Mouse (Mus musculus) heart, postnatal 0 days (tissue): ENCODE results near the gene Fat1. TPM values are rescaled to one million over a fixed set of nuclear protein-coding genes. Genes with fewer than 3 reads are reported as not detected.
"Not testable (repeated sequence)": the region's sequence is repeated elsewhere in the genome, so short reads cannot be mapped to it uniquely, and the experiment has no call there.

Experiments
- ATAC-seq: fragments of 200-750 bp; cut with Nextera tagmentation; 2 replicates; pipeline ENCODE4 v1.8.0; 2017; ENCODE audit warnings: low read depth, moderate number of reproducible peaks, moderate library complexity; ENCODE audit not compliant: insufficient read depth
- DNase-seq: peaks from one replicate; pipeline ENCODE4 v3.0.0-alpha.2; 2016; ENCODE audit warnings: low spot score
- H3K27ac ChIP-seq: fragments of 300-500 bp; sonication (generic); 2 replicates; pipeline ENCODE4 v1.5.1; 2014; ENCODE audit warnings: low read depth, mild to moderate bottlenecking
- H3K27me3 ChIP-seq: fragments of 300-500 bp; sonication (generic); 2 replicates; pipeline ENCODE4 v1.6.1; 2014; ENCODE audit warnings: low read length, mixed read lengths; ENCODE audit not compliant: control insufficient read depth, insufficient read depth
- H3K36me3 ChIP-seq: fragments of 300-500 bp; sonication (generic); replicated peaks from 2 replicates; pipeline ENCODE4 v1.6.1; 2014; ENCODE audit warnings: low read length, mixed read lengths; ENCODE audit not compliant: control insufficient read depth, insufficient read depth
- H3K4me1 ChIP-seq: fragments of 300-500 bp; sonication (generic); 2 replicates; pipeline ENCODE4 v1.6.1; 2014; ENCODE audit warnings: antibody characterized with exemption; ENCODE audit not compliant: control insufficient read depth, insufficient read depth
- H3K4me2 ChIP-seq: fragments of 300-500 bp; sonication (generic); 2 replicates; pipeline ENCODE4 v1.6.1; 2014; ENCODE audit warnings: low read depth, mild to moderate bottlenecking, low read length, moderate library complexity
- H3K4me3 ChIP-seq: fragments of 300-500 bp; sonication (generic); 2 replicates; pipeline ENCODE4 v1.5.1; 2014; ENCODE audit warnings: low read depth, low read length
- H3K9ac ChIP-seq: fragments of 300-500 bp; sonication (generic); replicated peaks from 2 replicates; pipeline ENCODE4 v1.6.1; 2014; ENCODE audit warnings: low read depth, low read length, mixed read lengths
- H3K9me3 ChIP-seq: fragments of 300-500 bp; sonication (generic); replicated peaks from 2 replicates; pipeline ENCODE4 v1.6.1; 2016; ENCODE audit warnings: low read length; ENCODE audit not compliant: control insufficient read depth
- CTCF ChIP-seq: IDR thresholded peaks from 2 replicates; pipeline ENCODE4 v1.5.1; 2016; ENCODE audit warnings: antibody characterized with exemption, control low read depth, low read depth
- EP300 ChIP-seq: IDR thresholded peaks from 2 replicates; pipeline ENCODE4 v1.6.1; 2016; ENCODE audit warnings: antibody characterized with exemption, low read depth
- WGBS: fragments of 180-500 bp; shearing (Covaris S2); extraction: QIAGEN DNeasy Blood & Tissue Kit; methylation state at CpG from one replicate; pipeline ENCODE4 v1.1.7; 2014; 5-methylcytosine and 5-hydroxymethylcytosine counted together
- polyA plus RNA-seq: library from polyadenylated mRNA; unstranded; fragments of >200 nt; fragmentation: Nextera tagmentation; extraction: Ambion mirVana; gene quantifications from 2 replicates; pipeline ENCODE4 v1.2.1, GENCODE M21; 2015
- total RNA-seq: library from RNA; depleted of rRNA; stranded (reverse); fragments of >200 nt; gene quantifications from 2 replicates; pipeline ENCODE4 v1.2.3, GENCODE M21; 2014; ENCODE audit warnings: low replicate concordance

Gene Fat1
- total and polyA plus RNA-seq, 2 experiments from 2014 or later = 5.1 to 42.8 TPM

- Histone ChIP-seq H3K9me3 (no peaks in the 10 kb centered on the region), H3K4me1 (no peaks in the 10 kb centered on the region), H3K4me3 (no peak overlapping the region), H3K4me2 (no peak overlapping the region), H3K9ac (no peak overlapping the region), H3K27ac (no peak overlapping the region), H3K36me3 (no peaks in the 10 kb centered on the region), H3K27me3 (no peaks in the 10 kb centered on the region)
- ATAC-seq (no peak), DNase-seq (no peak)
- no peak for TF ChIP-seq CTCF
- no peak for TF ChIP-seq EP300
- WGBS = 87% methylated on average over 11 of the region's 11 CpGs
Observed at GRCm38 (mm10) chr8:45062311-45062710, 127.1 kb downstream of the Fat1 start.

- no peak overlapping the region for H3K27ac ChIP-seq
Observed at GRCm38 (mm10) chr8:45062982-45063924, 128.0 kb downstream of the Fat1 start.

GRCm38 (mm10) chr8:45064197-45064869 is 129.1 kb downstream of the Fat1 start:
- WGBS = 47% methylated on average over 8 of the region's 8 CpGs
- no peak for TF ChIP-seq EP300
- no peak for TF ChIP-seq CTCF
- no peaks in the 10 kb centered on the region for H3K36me3 ChIP-seq
- no peaks in the 10 kb centered on the region for H3K4me1 ChIP-seq
- H3K4me2 ChIP-seq = no peak overlapping the region
- no peak overlapping the region for H3K4me3 ChIP-seq
- no peak overlapping the region for H3K27ac ChIP-seq
- H3K9me3 ChIP-seq = no peaks in the 10 kb centered on the region
- DNase-seq (no peak), ATAC-seq (no peak)
- H3K27me3 ChIP-seq = peaks cover 5% of the 10 kb centered on the region; the same call in 1 of the 2 replicates
- no peak overlapping the region for H3K9ac ChIP-seq

More at GRCm38 (mm10) chr8:45062982-45063924, 128.0 kb downstream of the Fat1 start:
- WGBS = 75% methylated on average over 25 of the region's 25 CpGs
- H3K4me2 ChIP-seq = no peak overlapping the region
- H3K4me1 ChIP-seq = no peaks in the 10 kb centered on the region
- no peaks in the 10 kb centered on the region for H3K9me3 ChIP-seq
- no peak overlapping the region for H3K4me3 ChIP-seq
- TF ChIP-seq EP300 (no peak), CTCF (no peak)
- no peak overlapping the region for H3K9ac ChIP-seq
- DNase-seq = no peak
- ATAC-seq = no peak
- H3K36me3 ChIP-seq = no peaks in the 10 kb centered on the region
- H3K27me3 ChIP-seq = no peaks in the 10 kb centered on the region

GRCm38 (mm10) chr8:45065391-45065790 is 130.1 kb downstream of the Fat1 start:
- H3K4me3 ChIP-seq, H3K27ac ChIP-seq, H3K4me2 ChIP-seq, H3K4me1 ChIP-seq, H3K9me3 ChIP-seq, H3K27me3 ChIP-seq, ATAC-seq, H3K9ac ChIP-seq, DNase-seq, H3K36me3 ChIP-seq: not testable (repeated sequence)
- WGBS = 100% methylated on average over 1 of the region's 1 CpGs

GRCm38 (mm10) chr8:45068759-45069386 is 133.6 kb downstream of the Fat1 start, which contains the start of gene Mtnr1a:
Gene Mtnr1a, plus strand, starts transcription at chr8:45069137.
- TF ChIP-seq EP300 (no peak), CTCF (peak; percentile 100)
- ATAC-seq = peak; percentile 92

More at GRCm38 (mm10) chr8:45068759-45069386, 133.6 kb downstream of the Fat1 start, which contains the start of gene Mtnr1a:
- peak within 1 kb of the TSS; percentile 49 for H3K4me2 ChIP-seq
- H3K9ac ChIP-seq = no peak within 1 kb of the TSS
- H3K36me3 ChIP-seq = no peaks in the 10 kb centered on the region
- H3K4me3 ChIP-seq = no peak within 1 kb of the TSS
- 6% methylated on average over 28 of the region's 29 CpGs for WGBS
- no peaks in the 10 kb centered on the region for H3K4me1 ChIP-seq
- no peaks in the 10 kb centered on the region for H3K9me3 ChIP-seq
- H3K27me3 ChIP-seq = peaks cover 9% of the 10 kb centered on the region; the same call in 1 of the 2 replicates
- H3K27ac ChIP-seq = no peak within 1 kb of the TSS
- DNase-seq = peak; percentile 74
